Mouse (Mus musculus): ENCODE measurements around the gene Vars. TPM values are rescaled to one million over a fixed set of nuclear protein-coding genes. Genes with fewer than 3 reads are reported as not detected.
"Not testable (repeated sequence)": the region's sequence is repeated elsewhere in the genome, so short reads cannot be mapped to it uniquely, and the experiment has no call there.

Gene Vars
- total RNA-seq, 2 experiments from 2014 or later, result 46.6 to 50.4 TPM

DNA sequence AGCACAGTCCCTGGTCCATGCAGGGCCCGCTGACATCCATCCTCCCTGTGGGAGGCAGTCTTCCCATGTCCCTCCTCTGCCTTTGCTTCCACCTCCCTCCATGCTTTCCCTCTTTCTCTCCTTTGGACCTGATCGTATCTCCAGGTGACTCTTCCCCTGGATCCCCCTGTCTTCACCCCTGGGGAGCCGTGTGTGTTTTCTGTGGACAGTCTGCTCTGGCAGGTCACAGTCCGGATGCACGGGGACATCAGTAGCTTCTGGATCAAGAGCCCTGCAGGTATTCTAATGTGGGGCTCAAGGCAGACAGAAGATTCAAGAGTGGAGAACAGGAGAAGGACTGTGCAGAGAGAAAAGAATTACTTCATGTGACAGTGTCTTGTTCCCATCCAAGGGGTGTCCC is 22.4 kb downstream of the Vars start:
- no peak for DNase-seq (ENCODE audit: low spot score in 2 of 2)

DNA sequence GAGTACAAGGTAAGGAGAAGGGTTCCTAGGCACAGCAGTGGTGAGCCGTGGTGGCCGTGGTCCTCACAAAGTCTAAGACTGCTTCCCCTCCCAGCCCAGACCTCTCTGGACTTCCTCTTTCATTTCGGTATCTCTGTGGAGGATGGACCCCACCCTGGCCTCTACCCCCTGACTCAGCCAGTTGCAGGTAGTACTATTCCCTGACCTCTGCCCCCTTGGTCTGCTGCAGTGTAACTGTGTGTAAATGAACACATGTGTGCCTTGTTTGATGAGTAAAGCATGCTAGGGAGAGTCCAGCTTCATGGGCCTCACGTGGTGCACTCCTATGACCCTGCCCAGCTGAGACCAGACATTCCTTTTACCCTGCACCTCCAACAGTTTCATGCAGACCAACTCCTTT is 23.0 kb downstream of the Vars start:
- DNase-seq (ENCODE audit: low spot score in 2 of 2), result no peak

DNA sequence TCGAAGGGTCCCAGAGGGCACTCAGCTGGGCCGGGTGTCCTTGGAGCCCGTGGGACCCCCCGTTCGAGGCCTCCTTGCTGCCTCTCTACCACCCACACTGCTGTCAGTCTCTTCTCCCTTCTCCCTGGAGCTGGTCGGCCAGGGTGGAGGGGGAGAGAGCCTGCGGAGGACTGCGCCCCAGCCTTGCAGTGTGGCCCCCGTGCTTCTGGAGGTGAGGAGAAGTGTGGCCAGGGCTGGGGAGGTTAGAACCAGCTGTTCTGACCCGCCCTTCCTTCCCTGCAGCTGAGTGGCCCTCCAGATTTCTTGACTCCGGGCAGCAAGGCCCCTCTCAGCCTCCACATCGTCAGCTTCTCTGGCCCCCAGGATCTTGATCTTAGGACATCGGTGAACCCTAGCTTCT is 23.5 kb downstream of the Vars start:
- DNase-seq (ENCODE audit: low spot score in 2 of 2), result no peak

DNA sequence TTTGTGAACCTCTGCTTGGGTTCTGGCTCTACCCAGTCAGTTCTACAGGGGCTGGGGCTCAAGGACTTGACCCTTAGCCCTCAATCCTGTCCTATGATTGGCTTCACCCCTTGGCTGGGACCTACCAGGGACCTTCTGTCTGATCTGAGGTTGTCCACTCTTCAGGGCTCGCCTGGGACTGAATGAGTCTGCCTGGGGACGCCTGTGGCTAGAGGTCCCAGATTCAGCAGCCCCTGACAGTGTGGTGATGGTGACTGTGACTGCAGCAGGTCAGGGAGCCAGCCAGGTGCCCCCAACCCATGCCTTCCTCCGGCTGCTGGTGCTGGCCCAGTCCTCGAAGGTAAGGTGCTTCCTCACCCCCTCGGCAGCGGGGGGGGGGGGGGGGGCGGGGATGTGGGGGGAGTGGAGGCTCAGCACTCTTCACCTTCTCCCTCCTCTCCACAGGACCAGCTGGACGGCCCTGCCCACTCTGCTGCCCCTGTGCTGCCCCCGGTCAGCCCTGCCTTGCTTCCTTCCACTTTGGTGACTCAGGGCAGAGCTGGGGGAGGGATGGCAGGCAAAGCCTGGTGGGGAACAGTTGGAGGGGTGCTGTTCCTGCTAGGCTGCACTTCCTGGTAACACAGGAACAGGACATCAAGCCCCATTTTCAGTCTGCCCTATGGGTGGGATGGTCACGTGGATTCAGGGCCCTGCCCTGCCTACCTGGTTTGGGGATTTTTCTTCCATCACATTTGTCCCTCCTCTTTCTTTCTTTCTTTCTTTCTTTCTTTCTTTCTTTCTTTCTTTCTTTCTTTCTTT is 24.1 kb downstream of the Vars start:
- DNase-seq (ENCODE audit: low spot score in 2 of 2), result no peak

DNA sequence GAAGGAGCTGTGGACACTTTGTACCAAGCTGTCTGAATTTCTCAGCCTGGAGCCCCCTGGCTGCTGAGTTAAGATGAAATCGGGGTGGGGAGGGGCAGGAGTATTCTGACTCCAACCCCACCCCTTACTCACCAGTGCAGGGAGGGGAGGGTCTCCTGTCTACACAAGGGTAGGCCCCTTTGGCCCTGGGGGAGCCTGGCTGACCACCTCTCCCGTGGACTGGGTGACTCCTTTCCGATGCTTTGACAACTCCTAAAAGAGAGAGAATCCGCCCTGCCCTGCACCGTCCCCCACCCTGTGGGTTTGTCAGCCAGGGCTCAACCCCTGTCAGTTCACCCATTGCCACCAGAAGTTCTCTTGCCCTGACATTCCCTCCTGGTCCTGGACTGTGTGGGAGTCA is 25.4 kb downstream of the Vars start:
- no peak for DNase-seq (ENCODE audit: low spot score in 2 of 2)

- DNase-seq (ENCODE audit: low spot score in 2 of 2), result peak in 1 of 2 experiments; percentile 47
These were observed 26.7 kb downstream of the Vars start, which contains the start of gene Sapcd1 for GRCm38 (mm10) chr17:35027277-35028068. TSS of gene Sapcd1 (minus strand) at chr17:35028016.

DNA sequence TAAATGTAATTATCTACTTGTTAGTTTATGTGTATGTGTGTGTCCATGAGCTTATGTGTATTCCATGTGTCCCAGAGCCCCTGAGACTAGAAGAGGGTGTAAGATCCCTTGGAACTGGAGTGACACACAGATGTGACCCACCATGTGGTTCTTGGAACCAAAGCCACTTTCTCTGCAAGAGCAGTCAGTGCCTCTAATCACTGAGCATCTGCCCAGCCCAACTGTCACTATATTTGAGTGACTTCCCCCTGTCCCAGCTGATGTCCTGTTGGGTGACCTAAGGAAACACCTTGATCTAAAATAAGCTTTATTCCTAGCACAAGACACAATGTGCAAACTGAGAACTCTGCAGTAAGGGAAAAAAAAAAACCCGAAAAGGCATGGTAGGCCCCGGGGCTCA is 27.5 kb downstream of the Vars start:
- no peak for DNase-seq (ENCODE audit: low spot score in 2 of 2)

GRCm38 (mm10) chr17:35029691-35030532 is 29.1 kb downstream of the Vars start:
- DNase-seq (ENCODE audit: low spot score in 2 of 2), result no peak

GRCm38 (mm10) chr17:35031272-35031671 is 30.5 kb downstream of the Vars start:
- DNase-seq (ENCODE audit: low spot score in 2 of 2), result no peak

DNA sequence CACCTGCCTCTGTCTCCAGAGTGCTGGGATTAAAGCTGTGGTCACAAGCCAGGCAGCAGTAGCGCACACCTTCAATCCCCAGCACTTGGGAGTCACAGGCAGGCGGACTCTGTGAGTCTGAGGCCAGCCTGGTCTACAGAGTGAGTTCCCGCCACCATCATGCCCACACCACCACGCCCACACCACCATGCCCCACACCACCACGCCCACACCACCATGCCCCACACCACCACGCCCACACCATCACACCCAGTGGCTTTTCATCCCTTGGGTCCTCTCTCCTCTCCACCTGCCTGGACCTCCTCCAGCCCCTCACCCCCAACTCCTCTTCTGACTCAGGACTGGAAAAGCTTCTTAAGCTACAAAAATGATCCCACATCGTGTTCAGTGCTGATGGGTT is 31.1 kb downstream of the Vars start:
- no peak for DNase-seq (ENCODE audit: low spot score in 2 of 2)

- no peak for DNase-seq (ENCODE audit: low spot score in 2 of 2)
These were observed 31.6 kb downstream of the Vars start for GRCm38 (mm10) chr17:35032323-35032870.

GRCm38 (mm10) chr17:35033703-35034102 is 32.9 kb downstream of the Vars start:
- not testable (repeated sequence) for DNase-seq (ENCODE audit: low spot score in 2 of 2)

GRCm38 (mm10) chr17:35034896-35035295 is 34.1 kb downstream of the Vars start:
- no peak for DNase-seq (ENCODE audit: low spot score in 2 of 2)

DNA sequence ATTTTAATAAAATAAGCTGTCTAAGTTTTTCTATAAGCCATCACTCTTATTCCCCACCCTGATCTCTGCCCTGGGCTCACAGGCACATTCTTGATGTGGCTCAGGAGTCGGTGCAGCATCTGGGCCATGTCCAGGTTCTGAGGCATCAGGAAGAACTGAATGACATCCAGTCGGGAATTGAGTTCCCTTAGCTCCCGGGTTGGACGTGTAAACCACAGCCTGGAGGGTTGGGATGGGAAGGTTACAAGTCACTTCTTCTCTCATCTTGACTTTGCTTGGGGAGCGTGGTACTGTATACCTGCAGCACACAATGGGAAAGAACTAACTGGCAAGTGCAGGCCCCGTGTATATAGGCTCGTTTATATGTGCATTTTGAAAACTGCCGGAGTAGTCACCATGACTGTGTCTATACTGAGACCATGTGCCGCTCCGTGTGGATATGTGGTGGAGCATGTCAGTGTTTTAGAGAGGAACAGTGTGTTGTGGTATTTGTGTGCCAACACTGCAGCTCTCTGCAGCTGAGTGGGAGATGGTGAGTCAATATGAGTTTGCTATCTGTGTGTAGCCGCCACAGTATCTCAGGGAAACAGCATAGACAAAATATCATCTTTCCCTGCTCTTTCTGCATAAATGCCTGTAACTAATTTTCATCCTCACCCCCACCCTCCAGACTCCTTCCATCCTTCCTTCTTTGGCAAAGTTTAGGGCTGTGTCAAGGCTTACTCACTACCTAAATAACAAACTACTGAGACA is 38.5 kb downstream of the Vars start:
- DNase-seq (ENCODE audit: low spot score in 2 of 2), result peak; percentile 67 to 75

GRCm38 (mm10) chr17:35043794-35044193 is 43.0 kb downstream of the Vars start:
- DNase-seq (ENCODE audit: low spot score in 2 of 2), result no peak

DNA sequence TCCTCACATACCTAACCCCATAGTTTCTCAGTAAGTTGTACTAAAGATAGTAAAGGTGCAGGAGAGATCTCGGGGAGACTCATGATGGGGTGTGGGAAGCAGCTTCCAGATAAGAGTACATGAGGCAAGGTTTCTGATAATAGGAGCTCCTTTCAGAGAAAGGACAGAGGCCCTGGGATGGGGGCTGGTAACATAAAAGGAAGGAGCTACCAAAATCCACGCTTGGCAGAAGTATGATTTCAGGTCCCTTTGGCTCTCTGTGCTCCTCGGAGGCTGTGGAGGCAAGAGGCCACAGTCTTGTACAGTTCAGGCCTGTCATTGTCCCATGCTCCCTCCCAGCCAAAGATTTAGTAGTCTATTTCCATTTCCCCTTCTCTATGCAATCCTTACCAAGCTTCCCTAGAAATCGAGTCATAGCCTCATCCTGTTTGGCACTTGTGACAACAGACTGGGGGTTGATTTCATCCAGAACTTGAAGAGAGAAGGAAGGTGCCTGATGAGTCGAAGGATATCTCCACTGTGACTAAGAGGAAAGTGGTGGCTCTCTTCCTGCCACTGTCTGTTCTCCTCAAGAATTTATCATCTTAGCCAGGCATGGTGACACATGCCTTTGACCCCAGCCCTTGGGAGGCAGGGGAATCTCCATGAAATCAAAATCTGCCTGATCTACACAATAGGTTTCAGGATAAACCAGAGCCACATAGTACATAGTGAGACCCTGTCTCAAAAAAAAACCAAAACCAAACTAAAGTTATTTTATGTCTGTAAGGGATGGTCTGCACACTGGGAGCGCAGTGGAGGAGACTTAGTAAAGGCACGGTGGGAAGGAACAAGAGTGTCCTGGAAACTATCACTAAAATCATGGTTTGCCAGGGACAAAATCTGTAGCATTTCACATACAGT is 44.4 kb downstream of the Vars start:
- DNase-seq (ENCODE audit: low spot score in 2 of 2), result no peak

GRCm38 (mm10) chr17:35045807-35046680 is 45.3 kb downstream of the Vars start:
- no peak for DNase-seq (ENCODE audit: low spot score in 2 of 2)

DNA sequence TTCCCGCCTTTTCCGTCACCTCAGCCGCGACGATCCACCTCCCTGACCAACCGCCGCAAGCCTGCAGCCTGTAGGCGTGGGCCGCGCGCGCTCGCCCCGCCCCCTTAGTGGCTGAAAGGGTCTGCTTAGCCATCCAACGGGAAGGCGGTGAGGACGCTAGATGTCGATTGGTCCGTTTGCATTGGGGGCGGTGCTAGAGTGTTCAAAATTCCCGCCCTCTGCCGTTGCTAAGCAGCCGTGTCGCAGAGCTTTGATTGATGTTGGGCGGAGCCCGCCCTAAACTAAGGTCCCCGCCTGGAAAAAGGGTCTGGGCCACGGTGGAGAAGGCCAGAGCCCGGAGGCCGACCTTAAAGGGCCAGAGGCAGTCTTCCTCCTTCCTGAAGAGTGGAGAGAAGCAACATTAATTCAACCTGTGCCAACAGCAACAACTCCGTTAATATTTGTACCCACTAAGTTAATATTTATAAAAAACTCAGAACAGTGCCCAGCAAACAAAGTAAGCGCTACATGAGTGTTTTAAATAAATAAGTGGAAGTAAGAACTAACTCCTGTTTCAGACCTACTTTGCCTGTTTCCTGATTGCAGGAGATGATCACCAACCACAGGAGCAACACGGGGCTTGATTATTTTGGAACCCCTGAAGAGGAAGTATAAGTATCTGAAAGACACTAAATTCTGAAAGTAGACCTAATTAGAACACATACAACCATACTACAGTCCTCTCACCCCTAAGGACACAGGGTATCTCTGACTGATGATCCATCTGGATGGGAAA is 46.1 kb downstream of the Vars start, which contains the start of gene Msh5:
Gene Msh5 (minus strand): TSS at position 65 of the 775 bp plus-strand sequence.
- peak; percentile 83 to 93 for DNase-seq (ENCODE audit: low spot score in 2 of 2)
